Mouse (Mus musculus): ENCODE measurements around the gene Zbtb1. TPM values are rescaled to one million over a fixed set of nuclear protein-coding genes. Genes with fewer than 3 reads are reported as not detected.

Zbtb1 gene
- polyA plus RNA-seq, 1 experiment from 2014 or later: 5.4 TPM

DNA sequence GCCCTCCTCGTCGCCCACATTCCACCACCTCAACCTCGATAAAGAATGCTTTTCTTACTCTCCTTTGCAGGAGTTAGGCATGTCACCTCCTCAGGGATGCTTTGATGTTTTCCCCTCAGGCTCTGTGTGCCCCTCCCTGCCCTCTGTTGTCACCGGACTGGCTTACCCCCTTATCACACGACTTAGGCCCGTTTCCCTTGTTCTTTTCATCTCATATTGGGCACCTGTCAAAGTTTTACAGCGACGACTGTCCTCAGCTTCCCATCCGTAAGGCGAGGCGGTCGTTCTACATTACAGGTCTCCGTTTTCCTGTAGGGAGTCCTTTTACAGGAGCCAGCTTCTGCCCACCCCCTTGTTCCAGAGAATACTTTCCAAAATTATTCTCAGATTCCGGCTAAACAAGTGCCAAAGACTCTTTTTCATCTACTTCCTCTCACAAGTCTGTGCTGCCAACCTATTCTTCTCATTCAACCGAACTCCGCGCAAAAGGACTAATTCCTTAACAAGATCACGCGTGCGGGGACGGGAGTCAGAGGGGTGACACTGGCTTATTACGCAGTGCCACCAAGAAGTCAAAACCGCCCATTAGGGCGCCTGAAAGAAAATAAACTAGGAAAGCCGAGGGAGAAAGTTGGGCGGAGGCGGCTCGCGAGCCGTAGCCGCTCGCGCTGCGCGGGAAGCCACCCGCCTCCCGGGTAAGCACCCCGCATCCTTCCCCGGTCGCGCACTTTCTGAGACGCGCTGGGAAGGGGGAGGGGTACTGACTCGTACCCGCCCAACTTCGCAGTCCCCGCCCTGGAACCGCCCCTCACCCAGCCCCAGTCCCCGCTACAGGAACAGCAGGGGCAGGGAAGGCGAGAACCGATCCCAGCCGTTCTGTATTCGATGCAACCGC lies 33.2 kb downstream of the Zbtb1 start:
- Histone ChIP-seq H3K4me3 (ENCODE audit: low read length) (peak overlapping the region; percentile 78), H3K27me3 (replicated peaks; ENCODE audit: control insufficient read depth, insufficient read depth, low read length) (peaks cover 27% of the 10 kb centered on the region), H3K4me1 (ENCODE audit: control insufficient read depth, insufficient read depth, low read length) (peaks cover 21% of the 10 kb centered on the region), H3K36me3 (ENCODE audit: control insufficient read depth, insufficient read depth, low read length) (no peaks in the 10 kb centered on the region), H3K4me2 (ENCODE audit: low read depth, low read length) (peak overlapping the region; percentile 81), H3K27ac (ENCODE audit: low read length) (peak overlapping the region; percentile 95), H3K9me3 (ENCODE audit: control insufficient read depth, low read length) (no peaks in the 10 kb centered on the region), H3K9ac (ENCODE audit: low read depth, low read length) (peak overlapping the region; percentile 79)
- WGBS: 2% methylated on average over 51 of the region's 54 CpGs
- ATAC-seq: peak; percentile 93

GRCm38 (mm10) chr12:76403886-76404537 lies 33.9 kb downstream of the Zbtb1 start, which contains the start of gene Hspa2:
Gene Hspa2 (plus strand): TSS chr12:76404176.
- Histone ChIP-seq H3K4me3 (ENCODE audit: low read length) (peak within 1 kb of the TSS; percentile 78), H3K27ac (ENCODE audit: low read length) (peak within 1 kb of the TSS; percentile 95), H3K27me3 (replicated peaks; ENCODE audit: control insufficient read depth, insufficient read depth, low read length) (peaks cover 27% of the 10 kb centered on the region), H3K9ac (ENCODE audit: low read depth, low read length) (peak within 1 kb of the TSS; percentile 79), H3K4me2 (ENCODE audit: low read depth, low read length) (peak within 1 kb of the TSS; percentile 93), H3K4me1 (ENCODE audit: control insufficient read depth, insufficient read depth, low read length) (peaks cover 21% of the 10 kb centered on the region), H3K9me3 (ENCODE audit: control insufficient read depth, low read length) (no peaks in the 10 kb centered on the region), H3K36me3 (ENCODE audit: control insufficient read depth, insufficient read depth, low read length) (no peaks in the 10 kb centered on the region)
- peak; percentile 97 for ATAC-seq
- WGBS: under 1% methylated on average over 54 of the region's 54 CpGs

- peaks cover 27% of the 10 kb centered on the region for H3K27me3 ChIP-seq (replicated peaks; ENCODE audit: control insufficient read depth, insufficient read depth, low read length)
- H3K9ac ChIP-seq (ENCODE audit: low read depth, low read length): peak overlapping the region; percentile 62
- 7% methylated on average over 20 of the region's 20 CpGs for WGBS
- H3K4me2 ChIP-seq (ENCODE audit: low read depth, low read length): peak overlapping the region; percentile 93
- peak overlapping the region; percentile 78 for H3K4me3 ChIP-seq (ENCODE audit: low read length)
- H3K4me1 ChIP-seq (ENCODE audit: control insufficient read depth, insufficient read depth, low read length): peaks cover 21% of the 10 kb centered on the region
- ATAC-seq: no peak
- no peaks in the 10 kb centered on the region for H3K9me3 ChIP-seq (ENCODE audit: control insufficient read depth, low read length)
- H3K27ac ChIP-seq (ENCODE audit: low read length): no peak overlapping the region
- no peaks in the 10 kb centered on the region for H3K36me3 ChIP-seq (ENCODE audit: control insufficient read depth, insufficient read depth, low read length)
These were observed 34.7 kb downstream of the Zbtb1 start for GRCm38 (mm10) chr12:76404836-76405182.

GRCm38 (mm10) chr12:76405183-76405970 lies 35.3 kb downstream of the Zbtb1 start:
- Histone ChIP-seq H3K27ac (ENCODE audit: low read length) (no peak overlapping the region), H3K4me3 (ENCODE audit: low read length) (peak overlapping the region; percentile 78), H3K9ac (ENCODE audit: low read depth, low read length) (no peak overlapping the region; the same call in none of the 2 replicates), H3K4me1 (ENCODE audit: control insufficient read depth, insufficient read depth, low read length) (peaks cover 21% of the 10 kb centered on the region), H3K4me2 (ENCODE audit: low read depth, low read length) (peak overlapping the region; percentile 93), H3K36me3 (ENCODE audit: control insufficient read depth, insufficient read depth, low read length) (no peaks in the 10 kb centered on the region), H3K27me3 (replicated peaks; ENCODE audit: control insufficient read depth, insufficient read depth, low read length) (peaks cover 27% of the 10 kb centered on the region), H3K9me3 (ENCODE audit: control insufficient read depth, low read length) (no peaks in the 10 kb centered on the region)
- no peak for ATAC-seq
- 3% methylated on average over 64 of the region's 64 CpGs for WGBS

- Histone ChIP-seq H3K4me3 (ENCODE audit: low read length) (peak overlapping the region; percentile 78), H3K9ac (ENCODE audit: low read depth, low read length) (no peak overlapping the region), H3K27ac (ENCODE audit: low read length) (no peak overlapping the region), H3K27me3 (replicated peaks; ENCODE audit: control insufficient read depth, insufficient read depth, low read length) (peaks cover 27% of the 10 kb centered on the region), H3K4me2 (ENCODE audit: low read depth, low read length) (peak overlapping the region; percentile 93), H3K4me1 (ENCODE audit: control insufficient read depth, insufficient read depth, low read length) (peaks cover 21% of the 10 kb centered on the region), H3K9me3 (ENCODE audit: control insufficient read depth, low read length) (no peaks in the 10 kb centered on the region), H3K36me3 (ENCODE audit: control insufficient read depth, insufficient read depth, low read length) (no peaks in the 10 kb centered on the region)
- no peak for ATAC-seq
- 6% methylated on average over 23 of the region's 23 CpGs for WGBS
These were observed 35.9 kb downstream of the Zbtb1 start for GRCm38 (mm10) chr12:76405971-76406370.

DNA sequence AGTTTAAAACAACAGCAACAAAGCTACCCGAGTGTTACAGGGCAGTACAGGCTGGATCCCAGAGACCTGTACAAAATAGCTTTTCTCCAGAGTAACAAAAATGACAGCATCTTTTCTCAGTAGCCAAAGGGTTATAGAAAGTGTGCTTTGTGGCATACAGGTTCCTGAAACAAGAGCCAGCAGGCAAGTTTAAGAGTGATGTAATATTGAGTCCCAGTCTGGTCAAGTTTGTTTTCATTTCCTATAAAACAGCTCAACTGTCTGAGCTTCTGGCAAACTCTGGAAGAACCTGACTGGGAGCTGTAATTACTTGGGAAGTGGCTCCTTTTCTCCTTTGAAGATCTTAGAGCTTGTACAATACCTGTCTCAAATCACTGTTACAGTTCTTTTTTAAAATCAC lies 37.1 kb downstream of the Zbtb1 start:
- H3K4me3 ChIP-seq (ENCODE audit: low read length): no peak overlapping the region
- H3K4me2 ChIP-seq (ENCODE audit: low read depth, low read length): no peak overlapping the region
- H3K4me1 ChIP-seq (ENCODE audit: control insufficient read depth, insufficient read depth, low read length): peaks cover 21% of the 10 kb centered on the region
- no peaks in the 10 kb centered on the region for H3K9me3 ChIP-seq (ENCODE audit: control insufficient read depth, low read length)
- peaks cover 27% of the 10 kb centered on the region for H3K27me3 ChIP-seq (replicated peaks; ENCODE audit: control insufficient read depth, insufficient read depth, low read length)
- no peak for ATAC-seq
- H3K27ac ChIP-seq (ENCODE audit: low read length): no peak overlapping the region
- H3K36me3 ChIP-seq (ENCODE audit: control insufficient read depth, insufficient read depth, low read length): no peaks in the 10 kb centered on the region
- H3K9ac ChIP-seq (ENCODE audit: low read depth, low read length): no peak overlapping the region
- WGBS: 57% methylated on average over 1 of the region's 1 CpGs

GRCm38 (mm10) chr12:76409166-76409565 lies 39.1 kb downstream of the Zbtb1 start:
- H3K4me2 ChIP-seq (ENCODE audit: low read depth, low read length): no peak overlapping the region
- peaks cover 27% of the 10 kb centered on the region for H3K27me3 ChIP-seq (replicated peaks; ENCODE audit: control insufficient read depth, insufficient read depth, low read length)
- no peak overlapping the region for H3K9ac ChIP-seq (ENCODE audit: low read depth, low read length)
- WGBS: 59% methylated on average over 4 of the region's 4 CpGs
- ATAC-seq: no peak
- no peak overlapping the region for H3K27ac ChIP-seq (ENCODE audit: low read length)
- H3K9me3 ChIP-seq (ENCODE audit: control insufficient read depth, low read length): no peaks in the 10 kb centered on the region
- H3K4me3 ChIP-seq (ENCODE audit: low read length): no peak overlapping the region
- peaks cover 17% of the 10 kb centered on the region for H3K4me1 ChIP-seq (ENCODE audit: control insufficient read depth, insufficient read depth, low read length)
- no peaks in the 10 kb centered on the region for H3K36me3 ChIP-seq (ENCODE audit: control insufficient read depth, insufficient read depth, low read length)

DNA sequence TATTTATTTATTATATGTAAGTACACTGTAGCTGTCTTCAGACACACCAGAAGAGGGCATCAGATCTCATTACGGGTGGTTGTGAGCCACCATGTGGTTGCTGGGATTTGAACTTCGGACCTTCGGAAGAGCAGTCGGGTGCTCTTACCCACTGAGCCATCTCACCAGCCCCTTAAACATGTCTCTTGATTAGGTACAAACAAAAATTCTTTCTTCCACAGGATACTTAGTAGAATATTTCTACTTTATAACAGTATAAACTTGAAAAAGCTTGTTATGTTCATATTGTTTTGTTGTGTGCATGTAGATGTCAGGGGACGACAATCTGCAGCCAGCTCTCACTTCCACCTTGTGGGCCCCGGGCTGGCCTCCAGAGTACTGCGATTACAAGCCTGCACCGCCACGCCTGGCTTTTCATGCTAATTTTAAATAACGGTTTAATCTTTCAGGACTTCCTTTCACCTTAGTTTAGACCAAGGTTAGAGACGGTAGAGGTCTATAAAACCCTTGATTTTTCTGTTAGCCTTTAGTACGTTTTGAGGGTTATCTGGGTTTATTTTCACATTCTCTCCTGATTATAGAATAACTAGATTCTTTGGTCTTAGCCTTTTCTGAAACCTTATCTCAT lies 45.4 kb downstream of the Zbtb1 start:
- ATAC-seq: no peak
- Histone ChIP-seq H3K4me2 (ENCODE audit: low read depth, low read length) (no peak overlapping the region), H3K36me3 (ENCODE audit: control insufficient read depth, insufficient read depth, low read length) (no peaks in the 10 kb centered on the region), H3K9ac (ENCODE audit: low read depth, low read length) (no peak overlapping the region), H3K9me3 (ENCODE audit: control insufficient read depth, low read length) (peaks cover 3% of the 10 kb centered on the region), H3K27ac (ENCODE audit: low read length) (no peak overlapping the region), H3K4me3 (ENCODE audit: low read length) (no peak overlapping the region), H3K27me3 (replicated peaks; ENCODE audit: control insufficient read depth, insufficient read depth, low read length) (no peaks in the 10 kb centered on the region), H3K4me1 (ENCODE audit: control insufficient read depth, insufficient read depth, low read length) (peaks cover 5% of the 10 kb centered on the region)
- 74% methylated on average over 11 of the region's 12 CpGs for WGBS
